Mouse (Mus musculus) heart, postnatal 0 days (tissue): ENCODE data around the gene Camk2g.

Experiments
- CTCF ChIP-seq: IDR thresholded peaks from 2 replicates; pipeline ENCODE4 v1.5.1; 2016; ENCODE audit warnings: antibody characterized with exemption, control low read depth, low read depth
- EP300 ChIP-seq: IDR thresholded peaks from 2 replicates; pipeline ENCODE4 v1.6.1; 2016; ENCODE audit warnings: antibody characterized with exemption, low read depth

GRCm38 (mm10) chr14:20834136-20834535 is 40.2 kb upstream of the Camk2g start:
- TF ChIP-seq CTCF (no peak), EP300 (no peak)
